Mouse (Mus musculus): ENCODE measurements around the gene Ide.

DNA sequence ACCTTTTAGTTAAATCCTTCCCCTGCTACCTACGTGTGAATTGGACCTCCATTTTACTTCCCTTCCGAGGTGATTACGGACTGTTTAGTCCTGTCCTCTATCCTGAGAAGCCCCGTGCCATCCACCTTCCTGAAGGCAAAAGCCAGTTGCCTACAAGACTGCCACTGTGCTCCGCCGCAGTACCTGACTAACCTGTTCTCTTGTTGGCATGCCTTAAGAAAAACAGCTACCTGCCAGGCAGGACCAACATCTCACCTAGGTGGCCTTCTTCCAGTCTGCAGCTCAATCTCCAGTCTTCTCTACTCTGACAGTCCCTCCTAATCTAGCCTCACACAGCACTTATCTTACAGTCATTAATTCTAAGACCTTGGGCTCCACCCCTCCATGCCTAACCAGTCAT is 15.7 kb upstream of the Ide start:
- TF ChIP-seq E2F4 (IDR thresholded peaks at IDR 0.05; ENCODE audit: insufficient replicate concordance, low read depth, low read length) (no peak), POLR2A (IDR thresholded peaks at IDR 0.05; ENCODE audit: low read depth, low read length) (no peak), MAZ (IDR thresholded peaks at IDR 0.05; ENCODE audit: low read depth, low read length) (no peak), CTCF (conservative IDR thresholded peaks at IDR 0.05 in 1 of 2, IDR thresholded peaks at IDR 0.05 in 1 of 2; ENCODE audit: low read depth in 2 of 2, low read length in 2 of 2) (no peak), MXI1 (IDR thresholded peaks at IDR 0.05; ENCODE audit: low read depth, low read length) (no peak), EP300 (IDR thresholded peaks at IDR 0.05; ENCODE audit: low read length) (no peak), POLR2AphosphoS2 (IDR thresholded peaks at IDR 0.05; ENCODE audit: low read depth, low read length) (no peak), ZC3H11A (IDR thresholded peaks at IDR 0.05; ENCODE audit: low read depth, low read length) (no peak), ZNF384 (IDR thresholded peaks at IDR 0.05; ENCODE audit: low read depth, low read length) (no peak), ETS1 (conservative IDR thresholded peaks at IDR 0.05; ENCODE audit: low read depth, low read length) (no peak), NRF1 (IDR thresholded peaks at IDR 0.05; ENCODE audit: low read depth, low read length) (no peak), SMC3 (IDR thresholded peaks at IDR 0.05; ENCODE audit: low read depth, low read length) (no peak), SIN3A (IDR thresholded peaks at IDR 0.05; ENCODE audit: low read length) (no peak)

Measured in CH12.LX (cell line).